Mouse (Mus musculus) forebrain, embryonic 13.5 days (tissue): Measurements from ENCODE around the gene Rwdd4a. TPM values are rescaled to one million over a fixed set of nuclear protein-coding genes. Genes with fewer than 3 reads are reported as not detected.

Experiments
- ATAC-seq: fragments of 200-750 bp; cut with Nextera tagmentation; 2 replicates; pipeline ENCODE4 v1.8.0; 2017
- H3K27ac ChIP-seq: fragments of 300-500 bp; sonication (generic); 2 replicates; pipeline ENCODE4 v1.5.1; 2015; ENCODE audit warnings: inconsistent platforms, mild to moderate bottlenecking, moderate library complexity
- H3K27me3 ChIP-seq: fragments of 300-500 bp; sonication (generic); 2 replicates; pipeline ENCODE4 v1.6.1; 2015; ENCODE audit warnings: mild to moderate bottlenecking, inconsistent platforms
- H3K36me3 ChIP-seq: fragments of 300-500 bp; sonication (generic); 2 replicates; pipeline ENCODE4 v1.6.1; 2015; ENCODE audit warnings: mild to moderate bottlenecking, inconsistent platforms; ENCODE audit not compliant: poor library complexity, severe bottlenecking
- H3K4me1 ChIP-seq: fragments of 300-500 bp; sonication (generic); 2 replicates; pipeline ENCODE4 v1.6.1; 2015; ENCODE audit warnings: inconsistent platforms
- H3K4me2 ChIP-seq: fragments of 300-500 bp; sonication (generic); 2 replicates; pipeline ENCODE4 v1.6.1; 2015; ENCODE audit warnings: inconsistent platforms, mild to moderate bottlenecking, moderate library complexity
- H3K4me3 ChIP-seq: fragments of 300-500 bp; sonication (generic); 2 replicates; pipeline ENCODE4 v1.5.1; 2015; ENCODE audit warnings: mild to moderate bottlenecking, inconsistent platforms
- H3K9ac ChIP-seq: fragments of 300-500 bp; sonication (generic); 2 replicates; pipeline ENCODE4 v1.6.1; 2015; ENCODE audit warnings: mild to moderate bottlenecking, inconsistent platforms
- H3K9me3 ChIP-seq: fragments of 300-500 bp; sonication (generic); replicated peaks from 2 replicates; pipeline ENCODE4 v1.6.1; 2016; ENCODE audit warnings: inconsistent platforms
- WGBS: fragments of 180-500 bp; shearing (Covaris S2); methylation state at CpG from one replicate; pipeline ENCODE4 v1.1.7; 2015; 5-methylcytosine and 5-hydroxymethylcytosine counted together
- microRNA-seq: library from miRNA; unstranded; fragments of <30 nt; microRNA quantifications from one replicate; pipeline ENCODE4, GENCODE M21; 2016
- polyA plus RNA-seq: library from polyadenylated mRNA; unstranded; fragments of >200 nt; fragmentation: Nextera tagmentation; extraction: Ambion mirVana; gene quantifications from 2 replicates; pipeline ENCODE4 v1.2.1, GENCODE M21; 2015

Rwdd4a gene
- polyA plus RNA-seq, 1 experiment from 2014 or later, result 45.3 TPM

GRCm38 (mm10) chr8:47590400-47590799, 56.9 kb downstream of the Rwdd4a start:
- H3K4me2 ChIP-seq, result no peak overlapping the region
- H3K4me1 ChIP-seq, result no peaks in the 10 kb centered on the region
- no peak overlapping the region for H3K9ac ChIP-seq
- 62% methylated on average over 10 of the region's 10 CpGs for WGBS
- ATAC-seq, result peak; percentile 63; the same call in 1 of the 2 replicates
- H3K36me3 ChIP-seq, result no peaks in the 10 kb centered on the region
- H3K27me3 ChIP-seq, result no peaks in the 10 kb centered on the region
- H3K4me3 ChIP-seq, result no peak overlapping the region
- H3K27ac ChIP-seq, result no peak overlapping the region
- H3K9me3 ChIP-seq, result no peaks in the 10 kb centered on the region

GRCm38 (mm10) chr8:47600664-47601063, 67.2 kb downstream of the Rwdd4a start:
- H3K9ac ChIP-seq, result no peak overlapping the region
- ATAC-seq, result no peak
- no peak overlapping the region for H3K4me2 ChIP-seq
- no peaks in the 10 kb centered on the region for H3K4me1 ChIP-seq
- H3K27ac ChIP-seq, result no peak overlapping the region
- 83% methylated on average over 8 of the region's 8 CpGs for WGBS
- H3K4me3 ChIP-seq, result no peak overlapping the region
- no peaks in the 10 kb centered on the region for H3K9me3 ChIP-seq
- H3K36me3 ChIP-seq, result no peaks in the 10 kb centered on the region
- H3K27me3 ChIP-seq, result no peaks in the 10 kb centered on the region

Small RNA genes within 50 kb of the gene (microRNA-seq; reads per million reads assigned to microRNA genes)
- gene Gm27409, result not detected

Other genes with a start within 250 kb of the Rwdd4a start
- 46.7 and 47.0 TPM in 2 replicates for gene Stox2, start 87.3 kb upstream of the Rwdd4a start, polyA plus RNA-seq
- gene Trappc11, start 194 bp upstream of the Rwdd4a start, polyA plus RNA-seq, result 34.4 and 40.1 TPM in 2 replicates
- gene Ing2, start 141.9 kb downstream of the Rwdd4a start, polyA plus RNA-seq, result 6.5 and 7.5 TPM in 2 replicates
- 47.3 and 47.9 TPM in 2 replicates for gene Cdkn2aip, start 180.3 kb downstream of the Rwdd4a start, polyA plus RNA-seq